Mouse (Mus musculus): ENCODE results near the gene Golt1a.

DNA sequence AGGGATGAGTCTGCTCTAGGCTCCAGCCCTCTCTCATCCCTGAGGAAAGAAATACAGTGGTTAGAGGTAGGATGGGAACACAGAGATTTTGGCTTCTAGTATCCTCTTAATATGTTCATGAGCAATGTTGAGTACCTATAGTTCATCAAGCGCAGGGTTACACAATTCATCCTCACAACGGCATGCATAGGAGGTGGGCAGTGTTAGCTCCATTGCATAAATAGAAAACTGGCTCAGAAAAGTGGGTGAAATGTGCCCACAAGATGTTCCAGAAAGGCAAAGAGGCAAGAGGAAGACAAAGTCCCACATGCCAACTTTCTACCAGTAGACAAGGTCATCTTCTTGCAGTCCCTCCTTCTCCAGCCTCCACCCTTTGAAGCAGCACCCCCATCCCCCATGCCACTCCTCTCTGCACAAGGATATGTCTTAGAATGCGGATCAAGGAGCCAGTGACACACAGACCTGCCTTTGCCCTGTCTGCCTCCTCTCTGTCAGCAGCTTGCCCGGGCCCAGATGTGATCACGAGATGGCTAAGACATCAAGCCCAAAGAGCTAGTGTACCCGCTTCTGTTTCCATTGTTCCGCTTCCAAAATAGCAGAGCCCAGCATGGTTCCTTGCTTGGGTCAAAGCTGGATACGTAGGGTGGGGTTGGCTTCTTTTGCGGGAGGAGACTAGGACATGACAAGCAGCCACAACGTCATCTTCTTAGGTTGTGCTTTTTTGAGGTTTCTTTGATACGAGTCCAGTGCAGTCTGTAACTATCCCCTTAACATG, 23.2 kb downstream of the Golt1a start:
- TF ChIP-seq CTCF (IDR thresholded peaks at IDR 0.05), result no peak
- no peak for TF ChIP-seq EP300 (IDR thresholded peaks at IDR 0.05)
